ENCODE assay signal across 28 mouse cellular contexts in genomic region chr5:22917197-22917596, GRCm38 (mm10).
DNase-seq lines count a peak whose midpoint lies in the region; ATAC-seq and TF ChIP-seq lines count a peak whose summit lies in the region.
"Had no signal": no experiment of that assay in that cellular context is flagged by ENCODE, and none has a peak within 500 bp of the region (broad histone marks: within the 10 kb centered on the region; RNA-seq: fewer than 3 reads in every experiment).

No protein-coding gene starts in this region.

- no peaks in the 10 kb centered on the region for H3K4me1 ChIP-seq in heart, embryonic 12.5 days (replicated peaks)
- peaks cover 3 to 19% of the 10 kb centered on the region in 2 experiments; a peak in 3 of 4 replicates for H3K4me1 ChIP-seq in CH12.LX (ENCODE audit: control insufficient read depth in 1 of 2, insufficient read depth in 2 of 2)
- H3K4me1 ChIP-seq: embryonic facial prominence, embryonic 12.5 days; heart, embryonic 15.5 days; hindbrain, embryonic 12.5 days; intestine, embryonic 15.5 days; limb, embryonic 12.5 days; liver, embryonic 12.5 days; neural tube, embryonic 13.5 days had no signal

- TF ChIP-seq CTCF in CH12.LX (conservative IDR thresholded peaks at IDR 0.05 in 1 of 2, IDR thresholded peaks at IDR 0.05 in 1 of 2; ENCODE audit: low read depth in 2 of 2, low read length in 2 of 2) = no peak

- H3K9ac ChIP-seq in heart, embryonic 12.5 days = no peak overlapping the region
- H3K9ac ChIP-seq in CH12.LX (ENCODE audit: insufficient read depth, low read depth) = no peak overlapping the region
- H3K9ac ChIP-seq: embryonic facial prominence, embryonic 12.5 days; heart, embryonic 15.5 days; hindbrain, embryonic 12.5 days; intestine, embryonic 15.5 days; limb, embryonic 12.5 days; liver, embryonic 12.5 days; liver, postnatal 0 days; neural tube, embryonic 13.5 days had no signal

- no peaks in the 10 kb centered on the region for H3K27me3 ChIP-seq in heart, embryonic 12.5 days (replicated peaks)
- no peaks in the 10 kb centered on the region for H3K27me3 ChIP-seq in CH12.LX (replicated peaks)
- H3K27me3 ChIP-seq: embryonic facial prominence, embryonic 12.5 days; heart, embryonic 15.5 days; hindbrain, embryonic 12.5 days; intestine, embryonic 15.5 days; limb, embryonic 12.5 days; liver, embryonic 12.5 days; neural tube, embryonic 13.5 days had no signal

- 75% methylated on average over 1 of the region's 1 CpGs for WGBS in heart, embryonic 12.5 days

- in situ Hi-C loops in CH12.LX (cut with MboI; ENCODE audit: low pct_ligation_motif_present, low pct_unique_long_range_greater_than_20kb, low sequenced_read_pairs) = no loop called here

- no peak for TF ChIP-seq POLR2A in CH12.LX (IDR thresholded peaks at IDR 0.05; ENCODE audit: low read depth, low read length)

- H3K4me2 ChIP-seq in heart, embryonic 12.5 days = no peak overlapping the region
- no peak overlapping the region for H3K4me2 ChIP-seq in CH12.LX (ENCODE audit: insufficient read depth, low read depth, poor library complexity, severe bottlenecking)
- H3K4me2 ChIP-seq: embryonic facial prominence, embryonic 12.5 days; heart, embryonic 15.5 days; hindbrain, embryonic 12.5 days; intestine, embryonic 15.5 days; limb, embryonic 12.5 days; liver, embryonic 12.5 days; midbrain, embryonic 11.5 days; neural tube, embryonic 13.5 days had no signal

- H3K79me2 ChIP-seq in CH12.LX (replicated peaks; ENCODE audit: control insufficient read depth, extremely low read depth, insufficient read depth, poor library complexity, severe bottlenecking) = no peaks in the 10 kb centered on the region

- TF ChIP-seq RAD21 in CH12.LX (IDR thresholded peaks at IDR 0.05; ENCODE audit: low read depth, low read length) = no peak

- no peaks in the 10 kb centered on the region for H3K36me3 ChIP-seq in heart, embryonic 12.5 days
- H3K36me3 ChIP-seq in CH12.LX (replicated peaks in 1 of 2; ENCODE audit: control insufficient read depth in 1 of 2, insufficient read depth in 1 of 2, low read length in 1 of 2) = no peaks in the 10 kb centered on the region
- H3K36me3 ChIP-seq: embryonic facial prominence, embryonic 12.5 days; heart, embryonic 15.5 days; hindbrain, embryonic 12.5 days; intestine, embryonic 15.5 days; limb, embryonic 12.5 days; liver, embryonic 12.5 days; neural tube, embryonic 13.5 days had no signal

- H3K27ac ChIP-seq in heart, embryonic 12.5 days (ENCODE audit: poor library complexity, severe bottlenecking) = no peak overlapping the region
- H3K27ac ChIP-seq in CH12.LX (ENCODE audit: insufficient read depth, low read depth) = no peak overlapping the region
- H3K27ac ChIP-seq: embryonic facial prominence, embryonic 12.5 days; heart, embryonic 15.5 days; hindbrain, embryonic 12.5 days; hindbrain, postnatal 0 days; intestine, embryonic 15.5 days; left cerebral cortex, adult 2 months; limb, embryonic 12.5 days; liver, embryonic 12.5 days; neural tube, embryonic 13.5 days had no signal

- no peak for ATAC-seq in heart, embryonic 12.5 days (ENCODE audit: insufficient number of reproducible peaks, low FRiP score)
- peak; percentile 55 for ATAC-seq in granulocyte monocyte progenitor cell, adult 5-6 weeks (replicated peaks; ENCODE audit: poor library complexity, severe bottlenecking)
- no peak for ATAC-seq in monocyte, adult 5-6 weeks (replicated peaks; ENCODE audit: insufficient number of reproducible peaks, low FRiP score, low TSS enrichment, poor library complexity, severe bottlenecking)
- ATAC-seq: CD4-positive, CD25-positive, alpha-beta regulatory T cell, adult 4 months; forebrain, embryonic 14.5 days; hindbrain, postnatal 0 days; intestine, embryonic 15.5 days; liver, embryonic 12.5 days; liver, postnatal 0 days had no signal

- H3K9me3 ChIP-seq in heart, embryonic 12.5 days (replicated peaks) = no peaks in the 10 kb centered on the region
- H3K9me3 ChIP-seq in CH12.LX (replicated peaks; ENCODE audit: low read length) = no peaks in the 10 kb centered on the region
- H3K9me3 ChIP-seq: embryonic facial prominence, embryonic 12.5 days; heart, embryonic 15.5 days; hindbrain, embryonic 12.5 days; intestine, embryonic 15.5 days; limb, embryonic 12.5 days; liver, embryonic 12.5 days; neural tube, embryonic 13.5 days had no signal

- peak; percentile 88 for TF ChIP-seq EP300 in CH12.LX (IDR thresholded peaks at IDR 0.05; ENCODE audit: low read length)

- peak; percentile 15 for DNase-seq in heart, adult 8-10 months (ENCODE audit: low spot score)
- peak; percentile 54 for DNase-seq in layer of hippocampus, adult 9-11 months
- DNase-seq in layer of hippocampus, adult 18-20 months (ENCODE audit: low spot score in 2 of 2) = no peak
- DNase-seq in CH12.LX (ENCODE audit: extremely low read depth) = peak; percentile 65
- DNase-seq in right cerebral cortex, adult 2 months (ENCODE audit: low spot score in 2 of 2) = no peak
- DNase-seq: adrenal gland, postnatal 36 days; cerebellum, adult 8-10 months; cerebellum, postnatal 25 days; embryo, embryonic 11 days; gastrocnemius, postnatal 14 days; kidney, postnatal 25 days; liver, postnatal 0 days; lung, postnatal 14 days had no signal

- H3K4me3 ChIP-seq in heart, embryonic 12.5 days = no peak overlapping the region
- H3K4me3 ChIP-seq in CH12.LX (replicated peaks in 1 of 3; ENCODE audit: low read depth in 2 of 3, low read length in 2 of 3, poor library complexity in 1 of 3) = no peak overlapping the region
- H3K4me3 ChIP-seq: embryonic facial prominence, embryonic 12.5 days; heart, embryonic 15.5 days; hindbrain, embryonic 12.5 days; intestine, embryonic 15.5 days; left cerebral cortex, adult 2 months; limb, embryonic 12.5 days; liver, embryonic 12.5 days; neural tube, embryonic 13.5 days had no signal

- dilution Hi-C loops in CH12.LX (cut with MboI; ENCODE audit: extremely low pct_ligation_motif_present, extremely low pct_unique_long_range_greater_than_20kb, low sequenced_read_pairs) = no loop called here

TF ChIP-seq in CH12.LX, 34 proteins besides CTCF, POLR2A, EP300 and RAD21:
- TF ChIP-seq ZNF384 (IDR thresholded peaks at IDR 0.05; ENCODE audit: low read depth, low read length) = no peak
- no peak for TF ChIP-seq MAX (IDR thresholded peaks at IDR 0.05; ENCODE audit: low read length)
- TF ChIP-seq UBTF (IDR thresholded peaks at IDR 0.05; ENCODE audit: low read depth, low read length) = no peak
- peak; percentile 72; the same call in 1 of the 2 replicates for TF ChIP-seq IRF4 (IDR thresholded peaks at IDR 0.05; ENCODE audit: low read depth, low read length)
- TF ChIP-seq JUN (IDR thresholded peaks at IDR 0.05; ENCODE audit: insufficient read depth, low read depth, low read length) = peak; percentile 78
- peak; percentile 88 for TF ChIP-seq JUND (conservative IDR thresholded peaks at IDR 0.05; ENCODE audit: low read depth, low read length)
- TF ChIP-seq PAX5 (IDR thresholded peaks at IDR 0.05; ENCODE audit: low read length) = no peak
- TF ChIP-seq ZC3H11A (IDR thresholded peaks at IDR 0.05; ENCODE audit: low read depth, low read length) = no peak

Comparison
In these comparisons a context has a peak if more than half of its experiments do, and no peak if none do; other contexts are left out.
1. DNase-seq: peak in heart, adult 8-10 months (single experiment), layer of hippocampus, adult 9-11 months (single experiment) and CH12.LX (single experiment); none in layer of hippocampus, adult 18-20 months (0 of 2) and right cerebral cortex, adult 2 months (0 of 2).